Mouse (Mus musculus) neural tube, embryonic 14.5 days (tissue): Measurements from ENCODE around the gene Col26a1. TPM values are rescaled to one million over a fixed set of nuclear protein-coding genes. Genes with fewer than 3 reads are reported as not detected.

Source experiments
- ATAC-seq: fragments of 200-750 bp; cut with Nextera tagmentation; 2 replicates; pipeline ENCODE4 v1.8.0; 2017; ENCODE audit warnings: low read depth, mild to moderate bottlenecking, moderate TSS enrichment, moderate library complexity
- H3K27ac ChIP-seq: fragments of 300-500 bp; sonication (generic); 2 replicates; pipeline ENCODE4 v1.5.1; 2014; ENCODE audit warnings: low read depth, mild to moderate bottlenecking, control low read depth, low read length, moderate library complexity, mixed read lengths
- H3K27me3 ChIP-seq: fragments of 300-500 bp; sonication (generic); 2 replicates; pipeline ENCODE4 v1.6.1; 2014; ENCODE audit warnings: low read length; ENCODE audit not compliant: control insufficient read depth, insufficient read depth
- H3K36me3 ChIP-seq: fragments of 300-500 bp; sonication (generic); 2 replicates; pipeline ENCODE4 v1.6.1; 2014; ENCODE audit warnings: low read length, mixed read lengths; ENCODE audit not compliant: control insufficient read depth, insufficient read depth
- H3K4me1 ChIP-seq: fragments of 300-500 bp; sonication (generic); 2 replicates; pipeline ENCODE4 v1.6.1; 2014; ENCODE audit warnings: low read length; ENCODE audit not compliant: control insufficient read depth, insufficient read depth
- H3K4me2 ChIP-seq: fragments of 300-500 bp; sonication (generic); 2 replicates; pipeline ENCODE4 v1.6.1; 2014; ENCODE audit warnings: mild to moderate bottlenecking, low read depth, low read length, control low read depth
- H3K4me3 ChIP-seq: fragments of 300-500 bp; sonication (generic); 2 replicates; pipeline ENCODE4 v1.5.1; 2014; ENCODE audit warnings: low read depth, low read length, control low read depth, mixed read lengths
- H3K9ac ChIP-seq: fragments of 300-500 bp; sonication (generic); replicated peaks from 2 replicates; pipeline ENCODE4 v1.6.1; 2014; ENCODE audit warnings: low read depth, mild to moderate bottlenecking, control low read depth, low read length, mixed read lengths
- H3K9me3 ChIP-seq: fragments of 300-500 bp; sonication (generic); 2 replicates; pipeline ENCODE4 v1.6.1; 2016; ENCODE audit warnings: low read length; ENCODE audit not compliant: control insufficient read depth
- WGBS: fragments of 180-500 bp; shearing (Covaris S2); extraction: QIAGEN DNeasy Blood & Tissue Kit; methylation state at CpG from one replicate; pipeline ENCODE4 v1.1.7; 2014; 5-methylcytosine and 5-hydroxymethylcytosine counted together
- polyA plus RNA-seq: library from polyadenylated mRNA; unstranded; fragments of >200 nt; fragmentation: Nextera tagmentation; extraction: Ambion mirVana; gene quantifications from 2 replicates; pipeline ENCODE4 v1.2.1, GENCODE M21; 2014

The Col26a1 gene
- polyA plus RNA-seq, 1 experiment from 2014 or later = 12.6 TPM

DNA sequence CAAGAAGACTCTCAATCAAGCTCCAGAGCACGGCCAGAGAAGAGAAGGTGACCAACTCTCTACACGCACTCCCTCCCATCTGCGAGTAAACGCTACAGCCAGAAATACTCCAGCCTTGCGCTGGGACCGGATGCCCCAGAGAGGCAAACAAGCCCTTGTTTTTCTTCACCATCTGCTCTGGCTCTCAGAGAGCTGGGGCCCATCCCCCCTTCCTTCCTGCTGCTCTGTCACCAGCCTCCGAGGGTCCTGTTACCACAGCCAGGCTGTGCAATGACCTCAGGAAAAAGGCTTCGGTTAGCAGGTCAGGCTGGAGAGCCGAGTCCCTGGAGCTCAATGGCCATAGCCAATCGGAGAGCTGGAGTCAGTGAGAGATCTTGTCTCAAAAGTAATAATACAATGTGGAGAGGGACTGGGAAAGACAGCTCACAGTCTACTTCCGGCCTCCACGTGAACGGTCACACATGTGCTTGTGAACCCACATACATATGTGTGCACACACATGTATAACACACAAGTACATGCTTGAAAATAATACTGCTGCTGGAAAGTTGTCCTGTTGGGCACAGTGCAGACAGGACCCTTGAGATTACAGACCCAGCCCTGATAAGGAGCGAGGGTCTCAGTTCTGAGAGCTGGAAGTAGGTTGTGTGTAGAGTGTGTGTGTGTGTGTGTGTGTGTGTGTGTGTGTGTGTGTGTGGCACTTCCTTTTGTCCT, 18.9 kb downstream of the Col26a1 start:
- Histone ChIP-seq H3K9ac (no peak overlapping the region), H3K27me3 (no peaks in the 10 kb centered on the region), H3K9me3 (no peaks in the 10 kb centered on the region), H3K4me1 (peaks cover 15% of the 10 kb centered on the region), H3K4me3 (no peak overlapping the region), H3K27ac (peak overlapping the region; percentile 40; the same call in 1 of the 2 replicates), H3K4me2 (0 out of 2 replicates have a peak overlapping the region, but pooled peaks have one; percentile 12), H3K36me3 (no peaks in the 10 kb centered on the region)
- peak; percentile 49; the same call in 1 of the 2 replicates for ATAC-seq
- WGBS = 16% methylated on average over 14 of the region's 14 CpGs

DNA sequence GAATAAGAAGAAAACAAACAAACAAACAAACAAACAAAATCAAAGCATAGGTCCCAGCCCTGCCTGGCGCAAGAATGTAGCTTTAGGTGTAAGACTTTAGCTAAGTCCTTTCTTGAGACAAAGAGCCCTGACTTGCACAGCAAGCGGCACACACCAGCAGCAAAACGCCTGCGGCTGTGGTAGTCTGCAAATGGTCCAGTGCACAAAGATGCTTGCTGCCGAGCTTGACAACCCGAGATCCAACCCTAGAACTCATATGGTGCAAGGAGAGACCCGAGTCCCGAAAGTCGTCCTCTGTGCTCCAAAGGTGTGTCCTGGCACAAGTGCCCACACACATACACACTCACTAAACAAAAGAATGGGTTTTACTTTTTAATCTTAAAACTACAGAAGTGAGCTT, 19.7 kb downstream of the Col26a1 start:
- no peaks in the 10 kb centered on the region for H3K27me3 ChIP-seq
- no peak overlapping the region for H3K4me3 ChIP-seq
- no peak overlapping the region for H3K9ac ChIP-seq
- H3K4me1 ChIP-seq = peaks cover 15% of the 10 kb centered on the region
- H3K36me3 ChIP-seq = no peaks in the 10 kb centered on the region
- H3K9me3 ChIP-seq = no peaks in the 10 kb centered on the region
- H3K4me2 ChIP-seq = no peak overlapping the region
- 53% methylated on average over 9 of the region's 9 CpGs for whole genome bisulfite sequencing
- 0 out of 2 replicates have a peak overlapping the region, but pooled peaks have one; percentile 40 for H3K27ac ChIP-seq
- no peak for ATAC-seq

DNA sequence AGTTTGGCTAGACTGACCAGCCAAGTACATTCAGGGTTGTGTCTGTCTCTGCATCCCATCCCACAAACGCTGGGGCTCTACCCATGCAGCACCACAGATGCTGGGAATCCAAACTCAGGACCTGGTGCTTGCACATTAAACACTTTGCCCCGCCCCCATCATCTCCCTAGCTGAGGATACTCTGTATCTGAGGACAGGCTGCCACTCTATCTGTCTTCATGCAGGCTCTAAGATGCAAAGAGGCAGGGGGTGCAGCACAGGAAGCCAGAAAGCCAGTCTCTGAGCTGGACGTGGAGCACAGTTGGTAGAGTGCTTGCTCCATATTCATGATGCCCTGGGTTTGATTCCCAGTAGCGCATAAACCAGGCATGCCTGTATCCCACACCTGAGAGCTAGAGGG, 20.2 kb downstream of the Col26a1 start:
- Histone ChIP-seq H3K4me3 (no peak overlapping the region), H3K9ac (no peak overlapping the region), H3K27me3 (no peaks in the 10 kb centered on the region), H3K4me1 (peaks cover 15% of the 10 kb centered on the region), H3K36me3 (no peaks in the 10 kb centered on the region), H3K9me3 (no peaks in the 10 kb centered on the region), H3K27ac (no peak overlapping the region), H3K4me2 (no peak overlapping the region)
- no peak for ATAC-seq
- 60% methylated on average over 4 of the region's 4 CpGs for WGBS

DNA sequence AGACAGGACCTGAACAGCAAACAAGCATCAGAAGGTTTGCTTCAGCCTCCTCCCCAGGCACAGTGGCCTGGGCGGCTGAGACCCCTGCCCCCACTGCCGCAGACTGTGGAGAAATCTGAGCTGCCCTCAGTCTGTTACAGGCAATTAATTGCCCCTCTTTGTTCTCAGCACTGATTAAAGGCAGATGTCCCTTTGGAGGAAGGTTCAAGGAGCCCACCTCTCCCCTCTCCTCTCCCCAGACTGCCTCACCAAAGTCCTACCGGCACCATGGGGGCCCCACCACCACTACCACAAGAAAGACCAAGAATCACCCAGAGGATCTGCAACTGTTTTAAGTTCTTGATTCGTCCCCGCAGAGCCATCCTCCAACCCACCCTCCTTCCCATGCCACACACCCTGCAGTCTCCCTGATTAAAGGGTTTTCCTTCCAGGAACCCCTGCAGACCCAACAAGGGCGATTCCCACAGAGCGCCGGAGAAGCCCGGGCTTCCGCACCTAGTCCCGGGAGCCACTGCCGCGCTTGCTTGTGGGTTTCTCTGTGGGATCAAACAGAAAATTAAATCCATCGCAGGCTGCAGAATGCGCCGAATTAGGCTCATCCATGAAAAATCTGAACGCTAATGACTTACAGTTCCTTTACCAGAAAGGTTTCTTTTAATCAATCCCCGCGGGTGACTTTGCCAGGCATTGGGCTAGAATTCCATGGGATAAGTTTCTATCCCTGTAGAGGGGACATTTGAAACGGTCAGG, 21.6 kb downstream of the Col26a1 start:
- no peaks in the 10 kb centered on the region for H3K9me3 ChIP-seq
- H3K27me3 ChIP-seq = no peaks in the 10 kb centered on the region
- no peak overlapping the region for H3K27ac ChIP-seq
- 8% methylated on average over 20 of the region's 20 CpGs for WGBS
- peaks cover 15% of the 10 kb centered on the region for H3K4me1 ChIP-seq
- no peak overlapping the region; the same call in 1 of the 2 replicates for H3K4me2 ChIP-seq
- H3K4me3 ChIP-seq = no peak overlapping the region
- H3K9ac ChIP-seq = no peak overlapping the region
- no peaks in the 10 kb centered on the region for H3K36me3 ChIP-seq
- ATAC-seq = no peak

DNA sequence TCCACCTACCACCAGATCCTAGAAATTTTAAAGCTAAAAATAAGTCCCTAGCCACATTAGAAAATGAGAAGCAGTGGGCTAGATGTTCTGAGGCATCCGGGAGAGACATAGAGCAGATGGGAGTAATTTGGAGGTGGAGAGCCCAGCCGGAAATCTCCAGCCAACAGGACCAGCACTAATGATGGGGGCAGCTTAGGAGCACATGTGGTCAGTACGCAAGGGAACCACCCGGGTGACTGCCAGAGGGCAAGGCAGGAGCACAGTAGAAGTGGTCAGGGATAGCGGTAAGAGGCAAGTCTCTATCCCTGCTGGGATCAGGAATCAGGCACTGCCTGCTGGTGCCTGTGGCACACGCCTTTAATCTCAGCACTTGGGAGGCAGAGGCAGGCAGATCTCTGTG, 32.3 kb downstream of the Col26a1 start:
- H3K4me3 ChIP-seq = no peak overlapping the region
- no peaks in the 10 kb centered on the region for H3K4me1 ChIP-seq
- no peak for ATAC-seq
- no peaks in the 10 kb centered on the region for H3K9me3 ChIP-seq
- 90% methylated on average over 6 of the region's 6 CpGs for WGBS
- no peaks in the 10 kb centered on the region for H3K27me3 ChIP-seq
- no peak overlapping the region for H3K4me2 ChIP-seq
- no peak overlapping the region for H3K9ac ChIP-seq
- H3K36me3 ChIP-seq = no peaks in the 10 kb centered on the region
- H3K27ac ChIP-seq = no peak overlapping the region

DNA sequence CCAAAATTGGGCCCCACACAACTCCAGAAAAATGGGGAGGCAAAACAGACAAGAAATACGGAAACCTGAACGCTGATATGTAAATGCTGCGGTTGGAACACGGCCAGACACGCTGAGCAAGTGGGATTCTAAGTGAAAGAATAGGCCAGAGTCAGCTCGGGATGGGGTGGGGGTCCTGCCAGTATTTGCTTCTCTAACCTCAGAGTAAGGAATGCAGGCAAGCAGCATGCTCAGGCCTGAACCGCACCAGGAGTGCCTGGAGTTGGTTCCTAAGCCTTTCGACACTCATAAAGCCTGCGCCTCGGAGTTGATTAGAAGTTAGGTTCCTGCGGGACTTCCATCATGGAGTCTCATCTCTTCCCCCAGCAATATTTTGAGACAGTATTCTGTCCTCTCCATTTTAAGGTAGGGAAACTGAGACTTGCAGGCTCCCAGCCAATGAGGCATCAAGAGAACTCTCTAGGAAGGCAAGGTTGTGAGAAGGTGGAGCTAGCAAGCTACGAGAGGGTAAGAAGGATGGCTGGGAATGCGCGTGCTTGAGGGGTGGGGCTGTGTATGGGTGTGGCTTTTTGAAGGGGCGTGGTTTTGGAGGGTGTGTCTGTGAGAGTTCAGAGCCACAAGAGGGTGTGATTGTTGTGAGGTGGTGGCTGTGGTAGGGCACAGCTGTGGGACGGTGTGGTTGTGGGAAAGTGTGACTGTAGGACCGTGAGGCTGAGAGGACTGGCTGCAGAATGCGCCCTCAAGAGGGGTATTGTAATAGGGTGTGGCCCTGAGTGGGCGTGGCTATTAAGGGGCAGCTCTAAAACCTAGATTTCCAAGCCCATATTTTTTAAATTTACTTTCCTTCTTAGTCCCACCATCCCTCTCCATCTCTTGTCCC, 36.4 kb downstream of the Col26a1 start:
- WGBS = 83% methylated on average over 19 of the region's 19 CpGs
- H3K36me3 ChIP-seq = no peaks in the 10 kb centered on the region

DNA sequence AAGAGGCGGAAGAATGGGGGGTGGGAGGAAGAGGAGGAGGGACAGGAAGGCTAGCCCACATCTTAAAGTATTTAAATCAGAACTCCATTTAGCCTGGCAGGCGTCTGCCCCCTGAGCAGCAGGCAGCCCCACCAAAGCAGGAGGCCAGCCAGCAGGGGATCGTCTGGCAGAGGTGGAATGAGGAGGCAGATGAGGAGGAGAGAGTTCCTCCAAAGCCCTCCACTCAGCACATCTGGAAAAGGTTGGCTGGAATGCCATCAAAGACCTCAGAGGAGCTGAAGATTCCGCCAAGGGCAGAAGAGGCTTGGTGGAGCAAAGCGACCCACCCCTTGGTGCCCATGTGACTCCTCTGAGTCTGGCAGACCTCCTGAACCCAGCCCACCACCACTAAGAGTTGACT, 39.1 kb downstream of the Col26a1 start:
- Histone ChIP-seq H3K4me3 (no peak overlapping the region), H3K4me1 (no peaks in the 10 kb centered on the region), H3K27ac (no peak overlapping the region), H3K36me3 (no peaks in the 10 kb centered on the region), H3K9ac (no peak overlapping the region), H3K27me3 (no peaks in the 10 kb centered on the region), H3K9me3 (no peaks in the 10 kb centered on the region), H3K4me2 (no peak overlapping the region)
- ATAC-seq = no peak
- WGBS = 70% methylated on average over 5 of the region's 5 CpGs

More for the DNA sequence above, 36.4 kb downstream of the Col26a1 start:
- ATAC-seq = no peak
- Histone ChIP-seq H3K4me3 (no peak overlapping the region), H3K27me3 (no peaks in the 10 kb centered on the region), H3K4me2 (no peak overlapping the region), H3K9me3 (no peaks in the 10 kb centered on the region), H3K4me1 (no peaks in the 10 kb centered on the region), H3K9ac (no peak overlapping the region), H3K27ac (no peak overlapping the region)

DNA sequence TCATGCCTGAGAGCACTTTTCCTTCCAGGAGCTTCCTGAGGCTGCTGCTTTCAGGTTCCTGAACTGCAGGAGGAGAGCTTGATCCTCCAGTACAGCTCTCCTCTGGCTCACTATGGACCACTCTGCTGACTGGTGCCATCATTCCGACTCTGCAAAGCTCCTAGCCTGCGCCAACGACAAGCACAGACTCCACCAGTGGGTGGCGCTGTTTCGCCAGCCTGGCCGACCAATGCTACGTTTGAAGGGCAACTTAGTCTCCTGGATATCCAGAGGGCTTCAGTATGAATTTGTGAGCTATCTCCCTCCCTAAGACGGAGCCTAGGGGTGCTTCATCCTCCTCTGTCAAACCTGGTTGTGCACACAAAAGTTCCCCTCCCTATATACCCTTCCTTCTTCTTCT, 43.0 kb downstream of the Col26a1 start:
- WGBS = 9% methylated on average over 8 of the region's 8 CpGs
- Histone ChIP-seq H3K9me3 (no peaks in the 10 kb centered on the region), H3K4me1 (no peaks in the 10 kb centered on the region), H3K36me3 (no peaks in the 10 kb centered on the region), H3K4me2 (no peak overlapping the region), H3K4me3 (no peak overlapping the region), H3K27ac (no peak overlapping the region), H3K27me3 (no peaks in the 10 kb centered on the region), H3K9ac (no peak overlapping the region)
- ATAC-seq = no peak
